In the genomic region with DNA sequence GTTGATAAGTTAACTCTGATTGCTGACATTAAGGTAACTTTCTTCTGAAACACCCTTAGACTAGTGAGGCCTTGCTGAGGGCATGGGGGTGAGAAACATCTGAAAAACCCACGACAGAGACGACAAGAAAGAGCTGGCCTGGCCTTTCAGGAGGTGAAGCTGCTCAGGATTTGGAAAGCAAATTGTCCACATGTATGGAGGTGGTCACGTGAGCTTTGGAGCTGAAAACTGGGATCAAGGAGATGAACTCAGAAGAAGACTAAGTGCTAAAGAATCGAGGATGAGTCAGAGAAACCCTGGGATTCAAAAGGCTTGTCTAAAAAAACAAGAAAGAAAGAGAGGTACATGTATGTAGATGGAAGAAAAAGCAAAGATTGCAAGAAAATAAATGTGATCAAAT, we compare ENCODE assay signal across 20 mouse cellular contexts.
"Had no signal": no experiment of that assay in that cellular context is flagged by ENCODE, and none has a peak within 500 bp of the region (broad histone marks: within the 10 kb centered on the region; RNA-seq: fewer than 3 reads in every experiment).

No protein-coding gene starts in this region.

- H3K4me3 ChIP-seq: embryonic facial prominence, embryonic 10.5 days; embryonic facial prominence, embryonic 12.5 days; embryonic facial prominence, embryonic 13.5 days; embryonic facial prominence, embryonic 15.5 days; erythroblast, embryonic 14.5 days; forebrain, embryonic 10.5 days; forebrain, embryonic 12.5 days; forebrain, embryonic 13.5 days; forebrain, embryonic 15.5 days; heart, adult 2 months had no signal

- H3K27ac ChIP-seq: embryonic facial prominence, embryonic 10.5 days; embryonic facial prominence, embryonic 12.5 days; embryonic facial prominence, embryonic 13.5 days; embryonic facial prominence, embryonic 15.5 days; forebrain, embryonic 10.5 days; forebrain, embryonic 12.5 days; forebrain, embryonic 13.5 days; forebrain, embryonic 15.5 days; heart, adult 2 months had no signal

- H3K36me3 ChIP-seq: embryonic facial prominence, embryonic 10.5 days; embryonic facial prominence, embryonic 12.5 days; embryonic facial prominence, embryonic 13.5 days; embryonic facial prominence, embryonic 15.5 days; forebrain, embryonic 10.5 days; forebrain, embryonic 12.5 days; forebrain, embryonic 15.5 days had no signal

- DNase-seq: cerebellum, adult 2 months; cerebellum, adult 8-10 months; cerebellum, adult 9-10 months; cerebellum, adult 9-11 months; cerebellum, postnatal 14 days; cerebellum, postnatal 25 days; cerebellum, postnatal 36 days; embryo, embryonic 11 days; forebrain, postnatal 0 days; gastrocnemius, postnatal 10 days had no signal

- H3K27me3 ChIP-seq: embryonic facial prominence, embryonic 12.5 days; embryonic facial prominence, embryonic 13.5 days; embryonic facial prominence, embryonic 15.5 days; forebrain, embryonic 12.5 days; forebrain, embryonic 13.5 days; forebrain, embryonic 15.5 days had no signal
